Mouse (Mus musculus) stomach, postnatal 0 days (tissue): ENCODE measurements around the gene Mef2c.

Experiments
- CTCF ChIP-seq: IDR thresholded peaks from 2 replicates; pipeline ENCODE4 v1.5.1; 2016; ENCODE audit warnings: antibody characterized with exemption, low read depth, mild to moderate bottlenecking, moderate library complexity
- EP300 ChIP-seq: optimal IDR thresholded peaks from 2 replicates; pipeline ENCODE3; 2016; ENCODE audit warnings: antibody characterized with exemption

DNA sequence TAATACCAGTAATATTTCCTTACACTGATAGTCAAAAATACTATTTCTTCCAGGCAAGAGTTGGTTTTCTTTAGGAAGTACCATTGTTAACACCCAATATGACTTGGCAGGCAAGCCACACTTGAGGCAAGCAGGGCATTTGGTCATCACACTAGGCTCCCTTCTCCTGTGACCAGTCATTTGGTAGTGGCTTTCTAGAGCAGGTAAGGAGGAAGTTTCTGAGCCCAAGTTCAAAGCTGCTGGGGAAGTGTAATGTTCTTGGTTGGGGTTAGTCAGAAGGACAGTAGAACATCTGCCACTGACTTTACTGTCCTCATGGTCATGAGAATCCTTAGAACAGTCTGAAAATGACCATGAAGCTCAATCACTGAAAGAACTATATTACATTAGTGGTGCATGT is 96.5 kb downstream of the Mef2c start:
- TF ChIP-seq CTCF (no peak), EP300 (no peak)
